Mouse (Mus musculus) T-helper 17 cell (primary cell): Measurements from ENCODE around the gene Rnf213.

Source experiments
- in situ Hi-C, 2 experiments: fragments of 300-600 bp; cut with MboI, MseI; formaldehyde crosslinking; loops; 1 replicate in 1 of 2; 2 replicates in 1 of 2; pipeline ENCODE4 v1.15.1; 2025; ENCODE audit warnings: high pct_unique_total_duplicates in 2 of 2

Rnf213 gene

GRCm38 (mm10) chr11:119389851-119390270, 3.0 kb upstream of the Rnf213 start:
- in situ Hi-C loops: loop anchor here in 1 of 2 experiments (5.0 kb wide), 1 partner anchor 68 kb away; no protein-coding TSS in a partner anchor

DNA sequence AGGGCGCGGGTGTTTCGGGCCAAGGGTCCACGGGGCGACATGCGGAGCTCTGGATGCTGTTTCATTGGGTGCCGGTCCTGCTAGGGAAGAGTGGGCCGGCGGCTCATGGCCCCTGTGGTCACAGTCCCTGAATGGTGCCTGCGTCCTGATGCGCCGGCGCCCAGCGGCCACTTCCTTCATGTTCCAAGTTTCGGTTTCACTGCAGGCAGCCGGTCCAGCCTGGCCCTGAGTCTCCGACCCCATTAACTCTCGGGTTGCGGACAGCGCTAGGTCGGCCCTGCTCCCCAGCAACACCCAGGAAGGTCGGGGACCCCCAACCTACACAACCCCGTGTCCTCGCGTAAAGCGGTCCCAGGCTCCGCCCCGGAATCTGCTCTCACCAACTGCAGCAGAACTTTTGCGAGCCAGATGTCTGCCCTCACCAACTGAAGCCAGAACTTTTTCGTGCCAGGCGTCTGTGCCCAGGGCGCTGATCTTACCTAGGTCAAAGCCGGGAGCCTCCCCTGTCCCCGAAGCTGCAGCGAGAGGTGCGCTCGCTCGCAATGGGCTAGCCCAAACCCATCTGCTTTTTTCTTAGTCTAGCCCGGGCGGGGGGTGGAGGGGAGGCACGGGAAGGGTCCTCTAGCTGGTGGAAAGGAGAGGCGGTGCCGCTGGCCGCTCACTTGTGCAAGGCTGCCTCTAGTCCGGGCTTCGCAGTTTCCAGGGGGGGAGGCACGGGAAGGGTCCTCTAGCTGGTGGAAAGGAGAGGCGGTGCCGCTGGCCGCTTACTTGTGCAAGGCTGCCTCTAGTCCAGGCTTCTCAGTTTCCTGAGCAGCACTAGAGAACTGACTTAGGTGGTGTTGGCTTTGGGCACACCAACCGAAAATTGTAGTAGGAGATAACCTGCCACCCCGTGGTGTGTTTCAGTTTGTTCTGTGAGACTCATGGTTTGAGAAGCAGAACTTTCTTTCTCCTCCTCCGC, 2.3 kb upstream of the Rnf213 start:
- in situ Hi-C loops: no loop called here

- in situ Hi-C loops: no loop called here
Measured at GRCm38 (mm10) chr11:119391386-119392000, 1.4 kb upstream of the Rnf213 start.

DNA sequence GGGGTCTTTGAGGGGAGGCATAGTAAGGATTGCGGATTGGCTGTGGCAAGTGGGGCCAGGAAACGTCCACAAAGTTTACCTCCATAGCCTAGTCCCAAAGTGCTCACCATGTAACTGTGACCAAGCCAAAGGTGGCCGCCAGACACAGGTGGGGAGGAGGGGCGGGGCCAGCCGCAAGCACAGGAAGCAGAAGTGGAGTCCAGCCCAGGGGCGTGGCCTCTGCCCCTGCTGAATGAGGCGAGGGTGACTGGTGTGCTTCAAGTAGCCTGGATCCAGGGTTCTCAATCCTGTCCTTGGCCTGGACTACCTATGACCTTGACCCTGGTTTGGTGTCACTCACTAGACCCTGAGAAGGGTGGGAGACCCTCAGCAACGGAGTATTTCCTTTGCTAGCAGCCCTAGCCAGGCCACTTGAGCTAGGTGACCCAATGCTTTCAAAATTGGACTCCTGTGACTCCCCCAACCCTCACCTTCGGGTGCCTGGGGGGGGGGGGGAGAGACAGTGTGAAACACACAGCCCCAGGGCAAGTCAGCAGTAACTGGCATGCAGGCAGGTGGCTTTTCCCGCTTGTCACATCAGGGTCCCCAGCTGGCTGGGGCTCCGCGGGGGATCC, 792 bp upstream of the Rnf213 start:
- in situ Hi-C loops: no loop called here

- in situ Hi-C loops: no loop called here
Measured at GRCm38 (mm10) chr11:119393483-119393804, 544 bp downstream of the Rnf213 start.

DNA sequence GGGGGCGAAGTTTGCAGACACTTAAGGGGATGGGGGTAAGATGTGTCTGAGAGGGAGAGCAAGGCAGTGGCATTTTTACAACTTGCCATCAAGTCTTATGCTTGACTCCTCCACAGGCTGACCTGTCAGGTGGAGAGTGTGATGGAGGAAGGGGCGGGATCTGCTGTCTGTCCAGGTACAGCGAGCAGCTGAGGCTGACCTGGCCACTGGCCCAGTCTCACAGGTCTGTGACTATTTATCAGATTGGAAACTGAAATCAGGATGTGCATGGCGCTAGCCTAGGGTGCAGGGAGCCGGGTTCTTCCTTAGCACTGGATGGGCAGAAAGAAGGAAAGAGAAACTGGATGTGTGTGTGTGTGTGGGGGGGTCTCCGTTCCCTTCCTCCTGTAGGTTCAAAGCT, 1.3 kb downstream of the Rnf213 start:
- in situ Hi-C loops: no loop called here

- in situ Hi-C loops: no loop called here
Measured at GRCm38 (mm10) chr11:119395394-119395793, 2.5 kb downstream of the Rnf213 start.

GRCm38 (mm10) chr11:119395931-119396330, 3.0 kb downstream of the Rnf213 start:
- in situ Hi-C loops: no loop called here

- in situ Hi-C loops: no loop called here
Measured at GRCm38 (mm10) chr11:119396461-119396860, 3.6 kb downstream of the Rnf213 start.

GRCm38 (mm10) chr11:119402501-119403160, 9.7 kb downstream of the Rnf213 start:
- in situ Hi-C loops: no loop called here

- in situ Hi-C loops: no loop called here
Measured at GRCm38 (mm10) chr11:119404627-119405026, 11.7 kb downstream of the Rnf213 start.

GRCm38 (mm10) chr11:119407381-119407780, 14.5 kb downstream of the Rnf213 start:
- in situ Hi-C loops: no loop called here

GRCm38 (mm10) chr11:119407977-119408376, 15.1 kb downstream of the Rnf213 start:
- in situ Hi-C loops: no loop called here

- in situ Hi-C loops: no loop called here
Measured at GRCm38 (mm10) chr11:119419327-119420118, 26.6 kb downstream of the Rnf213 start.

DNA sequence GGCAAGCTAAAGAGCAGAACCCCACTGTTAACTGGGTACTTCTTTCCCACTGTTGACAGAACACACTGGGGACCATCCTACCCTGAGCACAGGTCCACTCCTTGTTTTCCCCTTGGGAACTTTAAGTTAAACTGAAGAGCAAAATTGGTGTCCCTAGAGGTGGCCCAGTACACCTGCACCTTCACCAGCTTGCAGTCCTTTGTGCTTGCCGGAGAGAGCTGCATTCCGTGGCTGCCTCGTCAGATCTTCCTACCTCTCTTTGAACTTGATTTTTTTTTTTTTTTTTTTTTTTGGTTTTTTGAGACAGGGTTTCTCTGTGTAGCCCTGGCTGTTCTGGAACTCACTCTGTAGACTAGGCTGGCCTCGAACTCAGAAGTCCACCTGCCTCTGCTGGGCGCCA, 27.5 kb downstream of the Rnf213 start:
- in situ Hi-C loops: no loop called here

- in situ Hi-C loops: no loop called here
Measured at GRCm38 (mm10) chr11:119427431-119427830, 34.5 kb downstream of the Rnf213 start.

GRCm38 (mm10) chr11:119427986-119428385, 35.1 kb downstream of the Rnf213 start:
- in situ Hi-C loops: no loop called here

GRCm38 (mm10) chr11:119428649-119429136, 35.8 kb downstream of the Rnf213 start:
- in situ Hi-C loops: no loop called here

DNA sequence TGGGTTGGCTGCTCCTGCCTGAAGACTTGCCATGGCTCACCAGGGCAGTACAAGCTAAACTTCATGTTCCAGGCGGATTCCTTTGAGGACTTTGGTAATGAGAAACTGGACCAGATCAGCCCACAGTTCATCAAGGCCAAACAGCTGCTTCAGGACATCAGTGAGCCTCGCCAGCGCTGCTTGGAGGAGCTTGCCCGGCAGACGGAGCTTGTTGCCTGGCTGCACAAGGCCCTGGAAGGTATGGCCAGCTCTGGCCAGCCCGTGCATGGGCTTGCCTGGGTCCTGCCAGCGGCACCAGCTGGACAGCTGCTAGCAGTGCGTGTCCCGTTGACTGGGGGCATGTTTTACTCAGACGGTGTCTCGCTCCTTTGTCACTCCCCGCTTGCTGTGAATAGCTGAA, 38.6 kb downstream of the Rnf213 start:
- in situ Hi-C loops: no loop called here

DNA sequence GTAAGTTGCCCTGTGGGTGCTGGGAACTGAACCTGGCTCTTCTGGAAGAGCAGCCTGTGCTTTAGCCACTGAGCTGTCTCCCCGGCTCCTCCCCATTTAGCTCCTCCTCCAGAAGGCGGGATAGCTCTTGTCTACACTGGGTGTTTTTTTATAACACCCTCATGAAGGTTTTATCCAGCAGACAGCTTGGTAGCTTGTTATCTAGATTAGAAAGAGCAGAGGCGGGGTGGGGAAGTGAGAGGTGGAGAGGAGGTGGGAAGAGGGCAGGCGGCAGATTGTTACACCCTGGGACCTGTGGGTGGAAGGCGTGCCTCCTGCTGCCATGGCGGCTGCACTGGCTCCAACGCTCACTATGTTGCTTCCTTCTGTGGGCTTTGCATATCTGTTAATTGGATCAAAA, 39.8 kb downstream of the Rnf213 start:
- in situ Hi-C loops: no loop called here

DNA sequence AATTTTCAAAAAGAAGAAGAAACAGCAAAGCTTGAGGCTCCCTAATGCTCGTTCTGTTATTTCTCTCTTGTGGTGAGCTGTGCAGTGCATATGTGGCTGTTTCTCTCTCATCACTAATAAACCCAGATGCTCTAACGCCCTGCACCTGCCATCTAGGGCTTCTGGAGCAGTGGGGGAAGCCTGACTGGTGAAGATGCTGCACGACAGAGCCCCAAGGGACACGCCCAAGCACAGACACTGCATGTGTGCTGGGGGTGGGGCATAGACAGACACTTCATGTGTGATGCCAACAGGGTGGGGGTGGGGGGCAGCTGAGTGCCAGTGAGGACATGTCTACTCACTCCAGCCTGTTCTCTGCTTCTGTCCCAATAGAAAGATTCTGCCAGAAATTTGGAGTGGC, 41.4 kb downstream of the Rnf213 start:
- in situ Hi-C loops: no loop called here
